Mouse (Mus musculus): ENCODE results near the gene Zfp456.
"Not testable (repeated sequence)": the region's sequence is repeated elsewhere in the genome, so short reads cannot be mapped to it uniquely, and the experiment has no call there.

Zfp456 gene

DNA sequence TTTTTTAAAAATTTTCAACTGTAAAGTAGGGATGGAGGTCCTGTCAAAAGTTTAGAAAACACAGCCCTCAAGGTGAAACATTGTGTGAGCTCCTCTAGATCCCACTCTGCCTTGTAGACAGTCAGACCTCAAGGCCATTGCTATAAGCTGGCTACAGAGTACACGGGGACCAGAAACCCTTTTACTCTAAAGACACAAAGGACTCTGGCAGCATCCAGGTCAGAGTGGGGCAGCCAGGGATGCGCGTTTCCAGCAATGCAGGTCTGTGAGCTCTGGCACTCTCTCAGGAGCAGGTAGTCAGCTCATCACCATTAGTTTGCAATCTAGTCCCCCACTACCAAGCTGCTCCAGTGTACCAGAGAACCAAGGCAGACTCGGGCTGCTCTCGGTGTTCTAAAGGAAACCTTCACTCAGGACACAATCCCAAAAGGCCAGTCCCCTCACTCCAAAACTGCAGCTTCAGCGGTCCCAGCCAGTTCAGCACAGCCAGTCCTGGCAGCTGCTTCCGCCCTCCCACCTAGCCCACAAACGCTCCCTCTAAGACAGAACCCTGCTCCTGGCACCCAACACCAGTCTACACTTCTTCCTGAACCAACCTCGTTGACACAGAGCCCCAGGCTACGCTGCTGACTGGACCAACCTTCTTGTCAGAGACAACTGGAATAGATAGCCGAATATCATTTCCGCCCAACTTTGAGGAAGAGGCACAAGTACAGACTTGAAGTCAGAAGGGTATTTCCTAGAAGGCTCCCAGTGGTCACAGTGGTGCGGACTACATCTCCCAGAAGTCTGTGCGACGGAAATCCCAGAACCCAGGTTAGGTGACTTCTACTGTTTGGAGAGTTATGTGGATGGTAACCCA lies at the start of gene Zfp456, which contains the start of gene Gm28041:
TSS of gene Zfp456 (minus strand) at position 761 of the 862 bp plus-strand sequence.
TSS of gene Gm28041 (minus strand) at position 684 of the 862 bp plus-strand sequence.
- peak; percentile 44 for DNase-seq (ENCODE audit: low read depth)

- DNase-seq (ENCODE audit: low read depth): not testable (repeated sequence)
These were observed 46.9 kb upstream of the Zfp456 start for GRCm38 (mm10) chr13:67422532-67422931.

DNA sequence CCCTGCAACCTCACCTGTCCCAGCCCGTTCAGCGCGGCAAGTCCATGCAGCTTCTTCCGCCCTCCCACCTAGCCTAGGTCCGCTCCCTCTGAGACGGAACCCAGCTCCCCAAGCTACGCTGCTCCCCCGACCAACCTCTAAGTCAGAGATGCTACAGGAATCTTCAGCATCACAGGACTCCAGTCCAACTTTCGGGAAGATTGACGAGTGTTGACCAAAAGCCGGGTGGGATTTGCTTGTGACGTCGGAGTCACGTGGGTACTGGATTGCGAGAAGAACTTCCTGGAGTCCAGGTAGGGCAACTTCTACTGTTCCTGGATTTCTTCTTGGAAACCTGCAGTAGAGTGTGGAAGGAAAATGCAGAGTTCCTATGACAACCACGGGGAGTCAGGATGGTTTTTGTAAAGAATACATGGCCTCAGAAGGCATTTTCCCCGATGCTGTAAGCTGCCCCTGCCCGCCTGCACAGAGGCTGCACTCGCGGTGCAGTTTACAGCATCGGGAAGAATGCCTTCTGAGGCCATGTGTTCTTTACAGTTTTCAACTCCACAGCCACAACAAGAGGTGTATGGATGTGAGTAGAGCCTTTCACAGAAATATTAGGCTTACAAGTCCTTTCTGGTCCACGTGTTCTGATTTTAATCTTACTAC lies 45.7 kb upstream of the Zfp456 start, which contains the start of gene Zfp459:
TSS of gene Zfp459 (minus strand) at position 212 of the 651 bp plus-strand sequence.
- DNase-seq (ENCODE audit: low read depth): peak; percentile 73

GRCm38 (mm10) chr13:67420558-67421206 lies 45.1 kb upstream of the Zfp456 start:
- no peak for DNase-seq (ENCODE audit: low read depth)

- DNase-seq (ENCODE audit: low read depth): no peak
These were observed 41.2 kb upstream of the Zfp456 start for GRCm38 (mm10) chr13:67416811-67417210.

- no peak for DNase-seq (ENCODE audit: low read depth)
These were observed 40.1 kb upstream of the Zfp456 start for GRCm38 (mm10) chr13:67415759-67416158.

GRCm38 (mm10) chr13:67413634-67414033 lies 38.0 kb upstream of the Zfp456 start:
- DNase-seq (ENCODE audit: low read depth): peak; percentile 16

GRCm38 (mm10) chr13:67399183-67399903 lies 23.7 kb upstream of the Zfp456 start, which contains the start of gene Zfp429:
Gene Zfp429, minus strand, starts transcription at chr13:67399819.
- DNase-seq (ENCODE audit: low read depth): peak; percentile 74

- not testable (repeated sequence) for DNase-seq (ENCODE audit: low read depth)
These were observed 645 bp upstream of the Zfp456 start for GRCm38 (mm10) chr13:67376255-67376654.

DNA sequence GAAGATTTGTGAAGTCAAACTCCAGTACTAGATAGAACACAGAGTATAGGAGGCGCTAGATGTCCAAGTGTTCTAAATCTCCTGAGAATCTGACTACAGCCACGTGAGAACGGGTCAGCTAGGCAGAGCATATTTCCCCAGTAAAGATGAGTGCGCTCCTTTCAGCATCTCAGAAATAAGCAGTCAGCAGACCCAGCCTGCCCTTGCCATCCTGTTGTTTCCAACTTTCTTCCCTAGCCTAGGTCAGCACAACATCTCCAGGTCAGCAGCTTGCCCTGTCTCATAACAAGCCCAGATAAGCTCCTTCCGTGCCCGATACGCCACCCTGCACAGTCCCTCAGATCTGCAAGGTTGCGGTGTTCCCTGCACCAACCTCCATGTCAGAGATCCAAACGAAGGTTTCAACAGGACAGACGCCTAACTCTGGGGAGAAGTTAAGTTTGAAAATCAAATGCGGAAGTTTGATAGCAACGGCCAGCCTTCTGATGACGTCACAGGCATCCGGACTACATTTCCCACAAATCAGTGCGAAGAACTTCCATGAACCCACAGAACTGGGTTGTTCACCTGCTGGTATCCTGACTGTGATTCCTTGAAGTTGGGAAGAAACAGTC lies 15.4 kb downstream of the Zfp456 start, which contains the start of the genes Gm28044 and Zfp953:
TSS of gene Gm28044 (minus strand) at position 406 of the 614 bp plus-strand sequence.
TSS of gene Zfp953 (minus strand) at position 475 of the 614 bp plus-strand sequence.
- peak; percentile 90 for DNase-seq (ENCODE audit: low read depth)

GRCm38 (mm10) chr13:67351854-67352253 lies 23.8 kb downstream of the Zfp456 start:
- DNase-seq (ENCODE audit: low read depth): no peak

GRCm38 (mm10) chr13:67343422-67343821 lies 32.2 kb downstream of the Zfp456 start:
- no peak for DNase-seq (ENCODE audit: low read depth)

DNA sequence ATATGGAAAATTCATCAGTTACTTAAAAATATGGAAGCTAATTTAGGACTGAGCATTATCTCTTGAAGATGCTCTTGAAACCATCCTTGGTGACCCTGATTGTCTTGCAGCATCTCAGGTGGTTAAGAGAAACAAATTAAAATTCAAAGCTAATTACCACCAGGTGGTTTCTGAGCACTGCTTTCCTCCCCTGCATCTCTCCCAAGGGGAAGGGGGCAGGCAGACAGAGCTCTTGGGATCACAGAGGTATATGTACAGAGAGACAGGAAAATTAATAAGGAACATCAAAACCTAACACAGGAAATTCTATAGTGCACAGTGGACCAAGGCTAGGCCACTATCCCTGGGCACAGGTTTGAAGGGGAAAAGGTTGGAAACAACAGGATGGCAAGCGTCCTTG lies 42.7 kb downstream of the Zfp456 start:
- no peak for DNase-seq (ENCODE audit: low read depth)

GRCm38 (mm10) chr13:67332019-67332724 lies 43.4 kb downstream of the Zfp456 start, which contains the start of gene Zfp595:
Gene Zfp595, minus strand, starts transcription at chr13:67332570.
- peak; percentile 91 for DNase-seq (ENCODE audit: low read depth)

Data from NIH3T3 (cell line).